Mouse (Mus musculus) cerebellum, adult 9-11 months (tissue): Measurements from ENCODE around the gene Ctsq.
"Not testable (repeated sequence)": the region's sequence is repeated elsewhere in the genome, so short reads cannot be mapped to it uniquely, and the experiment has no call there.

Experiments
- DNase-seq: peaks from one replicate; pipeline ENCODE4 v3.0.0; 2022

The Ctsq gene

DNA sequence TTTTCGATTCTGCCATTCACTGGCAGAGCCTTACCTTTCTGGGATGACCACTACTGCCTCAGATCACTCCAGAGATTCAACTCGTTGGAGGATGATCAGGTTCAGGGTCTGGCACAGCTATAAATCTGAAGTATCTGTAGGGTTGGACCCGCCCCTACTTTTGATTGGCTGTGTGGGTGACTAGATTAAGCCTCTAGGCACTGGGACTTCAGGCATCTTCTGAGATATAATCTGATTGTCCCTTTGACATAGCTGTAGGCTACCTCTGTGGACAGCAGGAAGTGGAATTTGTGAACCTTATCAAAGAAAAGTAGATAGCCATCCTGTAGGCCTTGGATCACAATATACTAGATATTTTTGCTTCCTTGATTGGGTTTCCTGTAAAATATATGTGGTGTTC, at the start of gene Ctsq:
TSS of gene Ctsq (minus strand) at position 101 of the 400 bp plus-strand sequence.
- no peak for DNase-seq

- no peak for DNase-seq
Measured at GRCm38 (mm10) chr13:61022785-61023184, 17.6 kb downstream of the Ctsq start.

DNA sequence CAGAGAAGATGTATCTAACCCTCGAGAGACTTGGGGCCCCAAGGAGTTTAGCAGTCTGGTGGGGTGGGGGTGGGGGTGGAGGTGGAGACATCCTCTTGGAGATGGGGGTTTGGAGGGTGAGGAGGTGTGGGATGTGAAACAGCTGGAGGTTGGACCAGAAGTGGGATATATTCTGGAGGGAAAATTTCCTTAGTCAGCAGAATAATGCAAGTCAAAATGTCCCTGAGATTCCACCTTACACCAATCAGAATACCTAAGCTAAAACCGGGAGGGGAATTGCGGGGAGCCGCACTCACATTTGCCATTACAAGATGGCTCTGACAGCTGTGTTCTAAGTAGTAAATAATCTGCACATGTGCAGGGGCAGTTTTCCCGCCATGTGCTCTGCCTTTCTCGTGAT, 18.6 kb downstream of the Ctsq start:
- DNase-seq, result no peak

DNA sequence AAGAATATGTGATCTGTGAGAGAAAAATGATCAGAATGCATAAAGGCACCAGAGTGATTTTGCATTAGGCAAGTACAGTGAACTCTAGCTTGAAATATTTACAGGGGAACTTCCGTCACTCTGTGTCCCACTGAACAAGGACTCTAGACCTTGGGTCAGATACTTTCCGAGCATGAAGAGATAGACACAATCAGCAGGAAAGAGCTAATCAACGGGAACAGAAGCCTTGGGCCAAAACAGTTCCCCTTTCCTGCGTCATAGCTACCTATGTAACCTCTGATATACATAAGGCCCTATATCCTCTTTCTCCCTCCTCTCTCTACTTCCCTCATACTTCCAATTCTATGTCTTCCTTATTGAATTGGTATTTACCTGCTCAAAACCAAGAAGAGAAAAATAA, 30.3 kb downstream of the Ctsq start:
- DNase-seq, result no peak

- no peak for DNase-seq
Measured at GRCm38 (mm10) chr13:61005859-61006258, 34.6 kb downstream of the Ctsq start, which contains the start of gene Ctsj. Gene Ctsj (minus strand): TSS chr13:61005959.

DNA sequence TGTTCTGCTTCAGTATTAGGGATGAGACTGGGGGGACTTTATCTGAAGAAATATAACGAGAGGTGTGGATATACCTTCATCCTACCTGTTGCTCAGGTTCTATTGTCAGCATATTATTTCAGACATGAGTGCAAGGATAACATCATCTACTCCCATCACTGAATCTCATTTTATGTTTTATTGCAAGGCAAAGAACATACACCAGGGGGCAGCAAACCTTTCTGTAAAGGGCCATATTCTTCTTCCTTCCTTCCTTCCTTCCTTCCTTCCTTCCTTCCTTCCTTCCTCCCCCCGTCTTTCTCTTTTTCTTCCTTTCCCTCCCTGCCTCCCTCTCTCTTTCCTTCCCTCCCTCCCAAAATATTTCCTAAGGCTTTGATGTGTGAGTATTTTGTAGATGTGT, 42.8 kb downstream of the Ctsq start:
- no peak for DNase-seq

DNA sequence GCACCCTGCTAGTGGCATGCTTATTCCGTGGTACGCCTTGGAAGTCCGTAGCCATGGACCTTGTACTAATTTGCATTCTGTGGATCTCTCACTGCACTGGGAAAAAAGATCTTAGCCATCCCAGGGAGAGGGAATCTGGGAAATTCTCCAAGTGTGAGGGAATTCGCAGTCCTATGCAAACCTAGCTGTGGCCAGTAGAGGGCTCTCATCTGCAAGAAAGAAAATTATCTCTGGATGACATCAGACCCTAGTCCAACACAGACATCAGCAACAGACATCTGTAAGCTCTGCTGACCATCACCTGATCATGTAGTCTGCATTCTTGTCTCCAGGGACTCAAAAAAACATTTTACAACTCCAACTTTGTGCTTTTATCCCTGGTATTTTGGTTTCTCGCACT, 53.5 kb downstream of the Ctsq start:
- DNase-seq, result not testable (repeated sequence)
